Mouse (Mus musculus): ENCODE measurements around the gene Hsd17b7. TPM values are rescaled to one million over a fixed set of nuclear protein-coding genes. Genes with fewer than 3 reads are reported as not detected.

The Hsd17b7 gene
- polyA plus RNA-seq (2012; rRNA removed) = 24.0 and 43.4 TPM in 2 replicates

DNA sequence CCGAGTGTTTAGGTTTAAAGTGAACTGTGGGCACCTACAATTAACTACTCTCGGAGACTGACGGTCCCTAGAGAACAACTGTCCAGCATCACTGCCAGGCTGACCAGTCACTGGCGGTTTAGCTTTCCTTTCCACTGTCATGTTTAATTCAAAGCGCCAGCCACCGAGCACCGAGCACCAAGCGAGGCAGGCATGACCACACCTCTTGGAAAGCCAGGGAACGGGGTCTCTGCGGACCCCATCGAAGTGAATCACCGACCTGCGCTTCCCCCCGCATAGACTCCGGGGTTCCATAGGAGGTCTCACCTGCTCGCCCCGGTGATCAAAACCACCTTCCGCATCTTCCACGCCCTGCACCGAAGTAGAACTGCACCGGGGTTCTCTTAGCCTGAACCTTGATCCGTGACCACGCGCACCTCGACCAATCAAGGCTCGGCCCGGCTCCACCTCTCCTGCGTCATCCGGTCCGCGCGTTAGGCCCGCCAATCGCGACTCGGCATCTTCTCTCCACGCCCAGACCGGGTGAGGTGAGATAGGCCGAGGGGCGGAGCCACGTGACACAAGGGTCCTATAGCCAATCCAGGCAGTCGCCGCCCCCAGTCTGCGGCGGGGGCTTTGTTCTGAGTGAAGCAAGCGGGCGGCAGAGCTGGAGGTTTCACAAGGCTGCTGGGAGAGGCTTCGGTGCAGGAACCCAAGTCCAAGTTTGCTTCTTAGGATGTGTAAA, at the start of gene Hsd17b7:
Gene Hsd17b7, minus strand, starts transcription at position 450 of the 724 bp plus-strand sequence.

GRCm38 (mm10) chr1:169928454-169928971, 40.5 kb downstream of the Hsd17b7 start, which contains the start of gene Ccdc190:
TSS of gene Ccdc190 (plus strand) at chr1:169928648.

Other genes with a start within 250 kb of the Hsd17b7 start
- gene Rgs4, start 221.6 kb downstream of the Hsd17b7 start, polyA plus RNA-seq (2012; rRNA removed) = 1.1 and 1.4 TPM in 2 replicates
- gene Ccdc190, start 40.6 kb downstream of the Hsd17b7 start, polyA plus RNA-seq (2012; rRNA removed) = 0.48 and 0.59 TPM in 2 replicates
- gene Ddr2, start 141.5 kb upstream of the Hsd17b7 start, polyA plus RNA-seq (2012; rRNA removed) = 18.5 and 25.9 TPM in 2 replicates
- 9.9 and 11.0 TPM in 2 replicates for gene Uap1, start 205.7 kb upstream of the Hsd17b7 start, polyA plus RNA-seq (2012; rRNA removed)
- 7.1 and 9.1 TPM in 2 replicates for gene Uhmk1, start 246.2 kb upstream of the Hsd17b7 start, polyA plus RNA-seq (2012; rRNA removed)

Data from ovary, adult 2 months (tissue).